Mouse (Mus musculus) embryonic facial prominence, embryonic 11.5 days (tissue): ENCODE measurements around the gene 1700056E22Rik. TPM values are rescaled to one million over a fixed set of nuclear protein-coding genes. Genes with fewer than 3 reads are reported as not detected.

Source experiments
- ATAC-seq: fragments of 200-750 bp; cut with Nextera tagmentation; replicated peaks from 2 replicates; pipeline ENCODE4 v1.8.0; 2017; ENCODE audit warnings: low read depth; ENCODE audit not compliant: insufficient number of reproducible peaks, low FRiP score, low TSS enrichment
- DNase-seq: peaks from one replicate; pipeline ENCODE4 v3.0.0-alpha.2; 2015; ENCODE audit warnings: low spot score
- H3K27ac ChIP-seq: fragments of 300-500 bp; sonication (generic); replicated peaks from 2 replicates; pipeline ENCODE4 v1.5.1; 2014; ENCODE audit warnings: mild to moderate bottlenecking, low read depth, low read length, control low read depth
- H3K27me3 ChIP-seq: fragments of 300-500 bp; sonication (generic); 2 replicates; pipeline ENCODE4 v1.6.1; 2014; ENCODE audit warnings: mild to moderate bottlenecking, low read length, moderate library complexity, mixed read lengths; ENCODE audit not compliant: control insufficient read depth, insufficient read depth
- H3K36me3 ChIP-seq: fragments of 300-500 bp; sonication (generic); replicated peaks from 2 replicates; pipeline ENCODE4 v1.6.1; 2014; ENCODE audit warnings: low read depth, mild to moderate bottlenecking, low read length, moderate library complexity, mixed read lengths; ENCODE audit not compliant: control insufficient read depth, insufficient read depth
- H3K4me1 ChIP-seq: fragments of 300-500 bp; sonication (generic); 2 replicates; pipeline ENCODE4 v1.6.1; 2014; ENCODE audit warnings: low read length, mixed read lengths; ENCODE audit not compliant: control insufficient read depth, insufficient read depth
- H3K4me2 ChIP-seq: fragments of 300-500 bp; sonication (generic); 2 replicates; pipeline ENCODE4 v1.6.1; 2014; ENCODE audit warnings: low read depth, mild to moderate bottlenecking, control low read depth, low read length, moderate library complexity
- H3K4me3 ChIP-seq: fragments of 300-500 bp; sonication (generic); 2 replicates; pipeline ENCODE4 v1.5.1; 2014; ENCODE audit warnings: low read depth, low read length, control low read depth
- H3K9ac ChIP-seq: fragments of 300-500 bp; sonication (generic); replicated peaks from 2 replicates; pipeline ENCODE4 v1.6.1; 2014; ENCODE audit warnings: mild to moderate bottlenecking, control low read depth, low read length
- H3K9me3 ChIP-seq: fragments of 300-500 bp; sonication (generic); replicated peaks from 2 replicates; pipeline ENCODE4 v1.6.1; 2016; ENCODE audit warnings: mild to moderate bottlenecking, low read length, inconsistent platforms, mixed read lengths; ENCODE audit not compliant: control insufficient read depth
- WGBS: fragments of 180-500 bp; shearing (Covaris S2); extraction: QIAGEN DNeasy Blood & Tissue Kit; methylation state at CpG from one replicate; pipeline ENCODE4 v1.1.7; 2014; 5-methylcytosine and 5-hydroxymethylcytosine counted together
- polyA plus RNA-seq: library from polyadenylated mRNA; unstranded; fragments of >200 nt; fragmentation: Nextera tagmentation; extraction: Ambion mirVana; gene quantifications from 2 replicates; pipeline ENCODE4 v1.2.1, GENCODE M21; 2014

Gene 1700056E22Rik
- polyA plus RNA-seq, 1 experiment from 2014 or later = 0.66 TPM

DNA sequence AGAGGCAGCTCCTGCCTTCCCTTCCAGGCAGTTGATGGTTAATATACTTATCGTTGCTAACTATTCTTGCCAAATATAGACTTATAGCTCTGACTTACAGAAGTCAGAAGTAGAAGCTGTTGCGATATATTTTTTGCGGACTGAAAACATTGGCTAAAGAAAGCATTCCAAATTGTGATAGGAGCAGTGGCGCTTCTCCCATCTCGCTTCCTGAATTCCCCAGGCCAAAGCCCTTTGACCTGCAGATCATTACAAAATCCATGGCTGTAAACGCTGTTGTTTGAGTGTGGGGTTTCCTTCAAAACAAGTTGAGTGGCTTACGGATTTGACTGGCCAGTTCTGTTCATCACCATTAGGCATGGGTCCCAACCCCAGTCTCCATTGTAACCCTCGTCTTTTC, 24.1 kb upstream of the 1700056E22Rik start:
- Histone ChIP-seq H3K9me3 (no peaks in the 10 kb centered on the region), H3K36me3 (no peaks in the 10 kb centered on the region), H3K9ac (no peak overlapping the region), H3K27me3 (no peaks in the 10 kb centered on the region), H3K27ac (no peak overlapping the region), H3K4me3 (no peak overlapping the region), H3K4me1 (no peaks in the 10 kb centered on the region), H3K4me2 (no peak overlapping the region)
- 67% methylated on average over 8 of the region's 8 CpGs for WGBS
- DNase-seq (no peak), ATAC-seq (no peak)

DNA sequence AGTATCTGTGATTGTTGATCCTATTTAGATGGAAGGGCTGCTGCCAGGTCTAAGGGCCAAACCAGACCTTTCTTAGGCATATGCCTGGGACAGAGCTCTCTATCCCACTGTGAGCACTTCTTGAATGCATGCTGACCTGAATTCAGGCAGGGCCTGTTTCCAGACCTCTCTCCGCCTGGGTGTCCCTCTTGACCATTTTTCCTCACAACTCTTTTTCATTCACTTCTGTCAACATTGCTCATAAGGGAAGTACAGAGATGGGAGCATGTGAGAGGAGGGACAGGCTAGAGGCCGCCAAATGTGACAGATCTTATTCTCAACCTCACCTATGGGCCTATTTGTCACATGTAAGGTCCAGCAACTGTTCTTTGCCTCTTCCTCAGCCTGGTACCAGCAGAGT, 20.1 kb upstream of the 1700056E22Rik start:
- H3K9me3 ChIP-seq = no peaks in the 10 kb centered on the region
- 92% methylated on average over 2 of the region's 2 CpGs for WGBS
- no peak overlapping the region for H3K4me2 ChIP-seq
- H3K27ac ChIP-seq = no peak overlapping the region
- H3K4me1 ChIP-seq = no peaks in the 10 kb centered on the region
- no peaks in the 10 kb centered on the region for H3K36me3 ChIP-seq
- H3K4me3 ChIP-seq = no peak overlapping the region
- no peak for DNase-seq
- no peak overlapping the region for H3K9ac ChIP-seq
- no peaks in the 10 kb centered on the region for H3K27me3 ChIP-seq
- no peak for ATAC-seq

DNA sequence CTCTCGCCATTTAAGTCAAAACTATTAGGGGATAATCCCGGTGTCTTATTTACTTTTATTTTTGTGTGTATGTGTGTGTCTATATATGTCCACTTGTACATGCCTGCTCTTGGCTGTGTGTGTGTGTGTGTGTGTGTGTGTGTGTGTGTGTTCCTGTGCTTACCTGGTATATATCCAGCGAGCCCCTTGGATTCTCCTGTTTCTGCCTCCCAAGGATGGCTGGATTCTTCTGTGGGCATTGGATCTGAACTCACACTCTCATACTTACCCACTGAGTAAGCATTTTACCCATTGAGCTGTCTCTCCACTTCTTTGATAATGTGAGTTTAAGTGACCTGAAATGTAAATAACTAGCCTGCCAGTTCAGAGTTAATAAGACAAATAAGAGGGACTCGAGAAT, 19.6 kb upstream of the 1700056E22Rik start:
- WGBS = 85% methylated on average over 4 of the region's 4 CpGs
- H3K4me3 ChIP-seq = no peak overlapping the region
- H3K36me3 ChIP-seq = no peaks in the 10 kb centered on the region
- no peak overlapping the region for H3K9ac ChIP-seq
- no peaks in the 10 kb centered on the region for H3K9me3 ChIP-seq
- no peak overlapping the region for H3K27ac ChIP-seq
- no peak overlapping the region for H3K4me2 ChIP-seq
- DNase-seq = no peak
- no peak for ATAC-seq
- no peaks in the 10 kb centered on the region for H3K27me3 ChIP-seq
- no peaks in the 10 kb centered on the region for H3K4me1 ChIP-seq

DNA sequence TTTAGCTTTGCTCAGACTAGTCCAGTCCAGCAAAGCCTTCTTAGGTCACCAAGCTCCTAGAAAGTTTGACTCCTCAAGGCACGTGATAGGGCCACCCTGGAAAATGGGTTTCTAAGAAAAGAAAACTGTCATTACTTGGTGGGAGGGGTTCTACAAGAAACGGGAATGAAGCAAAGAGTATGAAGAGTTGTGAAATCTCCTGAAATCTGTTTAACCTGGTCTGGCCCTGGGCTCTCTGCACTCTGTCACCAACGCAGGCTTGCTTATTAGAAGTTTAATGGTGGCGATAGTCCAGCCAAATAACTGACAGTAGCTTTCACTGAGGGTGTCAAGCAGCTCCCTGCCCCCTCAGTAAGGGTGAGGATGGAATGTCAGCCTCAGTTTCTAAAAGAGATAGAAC, 19.0 kb upstream of the 1700056E22Rik start:
- Histone ChIP-seq H3K4me3 (no peak overlapping the region), H3K9ac (no peak overlapping the region), H3K4me2 (no peak overlapping the region), H3K4me1 (no peaks in the 10 kb centered on the region), H3K27me3 (no peaks in the 10 kb centered on the region), H3K36me3 (no peaks in the 10 kb centered on the region), H3K9me3 (no peaks in the 10 kb centered on the region), H3K27ac (no peak overlapping the region)
- DNase-seq (no peak), ATAC-seq (no peak)
- WGBS = 76% methylated on average over 4 of the region's 4 CpGs

DNA sequence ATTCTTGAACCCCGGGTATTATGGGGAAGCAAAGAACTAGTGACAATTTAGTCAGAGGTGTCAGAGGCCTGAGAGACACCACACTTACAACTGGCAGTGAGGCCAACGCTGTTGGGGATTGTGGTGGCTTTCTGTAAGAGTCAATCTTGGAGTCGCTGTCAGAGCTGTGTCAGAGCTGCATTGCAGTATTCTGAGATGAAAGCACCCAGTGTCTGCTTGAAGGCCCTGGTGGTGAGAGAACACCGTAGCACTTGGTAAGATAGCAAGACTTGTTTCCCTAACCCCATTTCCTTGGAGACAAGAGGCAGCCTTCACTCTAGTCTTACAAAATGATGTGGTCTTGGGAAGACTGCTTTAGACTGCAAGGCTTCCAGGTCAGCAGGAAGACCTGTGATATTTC, 18.2 kb upstream of the 1700056E22Rik start:
- Histone ChIP-seq H3K27me3 (no peaks in the 10 kb centered on the region), H3K9ac (no peak overlapping the region), H3K4me1 (no peaks in the 10 kb centered on the region), H3K36me3 (no peaks in the 10 kb centered on the region), H3K9me3 (no peaks in the 10 kb centered on the region), H3K4me2 (no peak overlapping the region), H3K27ac (no peak overlapping the region), H3K4me3 (no peak overlapping the region)
- DNase-seq (no peak), ATAC-seq (no peak)
- 74% methylated on average over 4 of the region's 4 CpGs for WGBS

DNA sequence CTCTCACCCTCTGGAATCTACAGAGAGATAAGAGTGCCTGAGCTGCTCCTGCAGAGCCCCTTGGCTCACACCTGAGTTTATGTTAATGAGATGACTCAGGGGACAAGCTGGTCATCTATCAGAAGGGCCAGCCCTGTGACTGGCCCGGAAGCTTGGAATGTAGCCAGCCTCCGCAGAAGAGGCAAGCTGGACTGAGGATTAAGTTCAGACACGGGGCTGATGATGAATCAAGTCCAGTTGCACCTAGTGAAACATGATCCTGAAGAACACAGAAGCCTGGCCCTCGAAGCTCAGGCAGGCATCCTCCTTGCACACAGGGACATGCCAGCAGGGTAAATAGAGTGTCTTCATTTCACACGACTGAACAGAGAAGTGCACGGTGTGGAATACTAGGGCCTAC, 17.7 kb upstream of the 1700056E22Rik start:
- H3K4me3 ChIP-seq = no peak overlapping the region
- no peak overlapping the region for H3K27ac ChIP-seq
- 27% methylated on average over 6 of the region's 6 CpGs for WGBS
- no peaks in the 10 kb centered on the region for H3K4me1 ChIP-seq
- ATAC-seq (no peak), DNase-seq (no peak)
- H3K9me3 ChIP-seq = no peaks in the 10 kb centered on the region
- no peaks in the 10 kb centered on the region for H3K36me3 ChIP-seq
- H3K27me3 ChIP-seq = no peaks in the 10 kb centered on the region
- no peak overlapping the region; the same call in 1 of the 2 replicates for H3K9ac ChIP-seq
- no peak overlapping the region for H3K4me2 ChIP-seq

DNA sequence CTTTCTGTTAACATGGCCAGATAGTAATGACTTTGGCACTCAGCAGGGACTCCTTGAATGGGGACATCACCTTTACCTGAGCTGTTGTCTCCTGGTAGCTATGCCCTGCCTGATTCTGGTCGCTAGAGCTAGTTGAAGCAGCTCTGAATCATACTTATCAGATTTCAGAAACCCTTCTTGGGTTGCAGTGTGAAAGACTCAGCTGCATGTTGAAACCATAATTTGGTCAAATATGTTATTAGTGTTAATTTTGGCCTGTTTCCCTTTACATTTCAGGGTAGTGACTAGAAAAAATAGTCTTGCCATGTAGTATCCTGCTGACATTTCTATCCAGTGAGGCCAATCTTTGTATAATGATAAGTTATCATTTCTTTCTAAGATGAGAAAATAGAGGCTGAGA, 17.2 kb upstream of the 1700056E22Rik start:
- DNase-seq (no peak), ATAC-seq (no peak)
- Histone ChIP-seq H3K4me2 (no peak overlapping the region), H3K36me3 (no peaks in the 10 kb centered on the region), H3K27ac (no peak overlapping the region), H3K9me3 (no peaks in the 10 kb centered on the region), H3K4me1 (no peaks in the 10 kb centered on the region), H3K27me3 (no peaks in the 10 kb centered on the region), H3K9ac (no peak overlapping the region), H3K4me3 (no peak overlapping the region)
- 38% methylated on average over 1 of the region's 1 CpGs for WGBS

DNA sequence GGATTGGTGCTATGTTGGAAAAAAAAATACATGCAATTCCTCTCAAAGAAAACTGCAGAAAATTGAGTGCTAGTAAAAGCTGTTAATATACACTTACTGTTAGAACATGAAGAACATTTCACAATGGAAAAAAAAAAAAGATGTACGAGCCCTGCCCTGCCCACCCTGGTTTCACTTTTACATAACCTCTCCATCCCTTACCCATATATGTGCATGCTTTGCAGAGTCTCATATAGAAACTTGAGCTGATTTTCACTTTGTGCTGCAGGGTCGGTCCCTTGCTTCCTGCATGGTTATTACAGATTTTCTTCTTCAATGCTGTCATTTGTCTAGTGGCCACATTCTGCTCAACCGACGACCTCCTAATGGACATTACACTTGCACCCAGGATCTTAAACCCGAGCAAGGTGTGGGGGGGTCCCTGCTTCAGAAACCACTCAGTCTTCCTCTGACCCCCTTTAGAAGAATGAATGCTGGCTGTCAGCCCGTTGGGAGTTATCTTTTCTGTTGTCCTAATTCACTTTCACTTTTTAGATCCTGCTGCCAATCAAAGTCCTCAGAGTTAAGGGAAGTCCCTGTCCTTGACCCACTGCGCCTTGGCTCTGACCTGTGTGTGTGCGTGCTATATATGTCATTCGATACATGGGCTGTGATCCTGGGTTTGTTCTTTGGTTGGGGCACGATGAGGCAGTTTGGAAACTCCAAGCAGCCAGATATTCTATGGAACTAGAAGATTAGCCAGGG, 14.7 kb upstream of the 1700056E22Rik start:
- ATAC-seq = no peak
- Histone ChIP-seq H3K27me3 (no peaks in the 10 kb centered on the region), H3K27ac (no peak overlapping the region), H3K9me3 (no peaks in the 10 kb centered on the region), H3K4me3 (no peak overlapping the region), H3K36me3 (no peaks in the 10 kb centered on the region), H3K9ac (no peak overlapping the region), H3K4me2 (no peak overlapping the region), H3K4me1 (no peaks in the 10 kb centered on the region)
- WGBS = 59% methylated on average over 10 of the region's 10 CpGs
- no peak for DNase-seq
